Mouse (Mus musculus): ENCODE measurements around the gene Zfp710. TPM values are rescaled to one million over a fixed set of nuclear protein-coding genes. Genes with fewer than 3 reads are reported as not detected.
A peak's percentile ranks its signal among the peaks of the same experiment; 100 is the strongest.
"Not testable (repeated sequence)": the region's sequence is repeated elsewhere in the genome, so short reads cannot be mapped to it uniquely, and the experiment has no call there.

The Zfp710 gene
- polyA plus RNA-seq, 1 experiment from 2014 or later = 11.8 TPM

DNA sequence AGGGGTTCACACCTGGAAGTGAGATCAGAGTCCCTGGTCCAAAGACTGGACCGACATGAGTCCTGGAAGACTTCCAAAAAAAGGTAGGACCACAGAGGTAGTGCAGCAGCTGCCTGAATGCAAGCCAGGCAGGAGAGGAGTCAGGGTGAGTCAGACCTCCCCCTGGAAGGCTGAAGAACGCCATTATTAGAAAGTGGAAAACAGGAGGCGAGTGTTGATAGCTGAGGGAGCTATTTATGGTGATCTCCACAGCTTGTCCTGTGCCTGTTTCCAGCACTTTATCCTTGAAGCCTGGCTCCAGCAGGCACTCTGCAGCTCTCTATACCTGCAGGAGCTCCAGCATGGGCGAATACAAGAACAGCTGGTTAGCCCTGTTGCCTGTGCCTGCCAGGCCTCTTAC is 94.6 kb downstream of the Zfp710 start:
- Histone ChIP-seq H3K27ac (ENCODE audit: low read depth, low read length) (peak overlapping the region; percentile 85), H3K4me1 (ENCODE audit: control insufficient read depth, insufficient read depth, low read length) (peaks cover 21% of the 10 kb centered on the region), H3K9ac (ENCODE audit: low read depth, low read length) (peak overlapping the region; percentile 50), H3K36me3 (ENCODE audit: control insufficient read depth, insufficient read depth, low read length) (no peaks in the 10 kb centered on the region), H3K4me3 (ENCODE audit: low read depth, low read length) (no peak overlapping the region), H3K9me3 (replicated peaks; ENCODE audit: control insufficient read depth, low read length) (no peaks in the 10 kb centered on the region), H3K27me3 (ENCODE audit: control insufficient read depth, insufficient read depth, low read length) (no peaks in the 10 kb centered on the region), H3K4me2 (peak overlapping the region; percentile 17; the same call in 1 of the 2 replicates)
- ATAC-seq (replicated peaks; ENCODE audit: insufficient number of reproducible peaks, low FRiP score, low TSS enrichment) = no peak; the same call in 1 of the 2 replicates
- 22% methylated on average over 4 of the region's 4 CpGs for WGBS (ENCODE audit: insufficient replicate concordance)

DNA sequence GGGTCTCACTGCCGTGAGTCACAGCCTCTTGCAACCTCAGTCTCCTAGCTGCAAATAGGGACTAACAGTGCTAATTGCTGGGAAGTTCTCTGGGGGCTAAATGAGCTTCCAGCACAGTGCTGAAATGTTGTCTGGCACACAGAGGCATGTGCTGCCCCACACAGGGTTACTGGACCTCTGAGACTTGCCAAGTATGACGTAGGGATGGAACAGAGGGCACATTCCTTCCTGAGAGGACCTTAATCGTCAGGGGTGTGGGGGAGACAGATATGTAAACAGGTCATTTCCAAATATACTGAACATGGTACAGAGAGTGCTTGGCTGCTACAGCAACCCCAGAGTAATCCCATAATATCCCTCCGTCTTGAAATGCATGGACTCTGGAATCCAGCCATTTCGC is 96.5 kb downstream of the Zfp710 start:
- no peak for ATAC-seq (replicated peaks; ENCODE audit: insufficient number of reproducible peaks, low FRiP score, low TSS enrichment)

GRCm38 (mm10) chr7:80123115-80123514 is 98.5 kb downstream of the Zfp710 start:
- WGBS (ENCODE audit: insufficient replicate concordance) = 56% methylated on average over 4 of the region's 4 CpGs
- Histone ChIP-seq H3K36me3 (ENCODE audit: control insufficient read depth, insufficient read depth, low read length) (no peaks in the 10 kb centered on the region), H3K9me3 (replicated peaks; ENCODE audit: control insufficient read depth, low read length) (no peaks in the 10 kb centered on the region), H3K4me1 (ENCODE audit: control insufficient read depth, insufficient read depth, low read length) (peaks cover 21% of the 10 kb centered on the region), H3K4me3 (ENCODE audit: low read depth, low read length) (no peak overlapping the region), H3K27me3 (ENCODE audit: control insufficient read depth, insufficient read depth, low read length) (no peaks in the 10 kb centered on the region), H3K9ac (ENCODE audit: low read depth, low read length) (no peak overlapping the region), H3K4me2 (no peak overlapping the region), H3K27ac (ENCODE audit: low read depth, low read length) (no peak overlapping the region)
- no peak for ATAC-seq (replicated peaks; ENCODE audit: insufficient number of reproducible peaks, low FRiP score, low TSS enrichment)

More for the DNA sequence above, 96.5 kb downstream of the Zfp710 start:
- H3K4me2 ChIP-seq = no peak overlapping the region
- H3K27ac ChIP-seq (ENCODE audit: low read depth, low read length) = no peak overlapping the region; the same call in 1 of the 2 replicates
- H3K27me3 ChIP-seq (ENCODE audit: control insufficient read depth, insufficient read depth, low read length) = no peaks in the 10 kb centered on the region
- 0 out of 2 replicates have a peak overlapping the region, but pooled peaks have one; percentile 16 for H3K9ac ChIP-seq (ENCODE audit: low read depth, low read length)
- H3K36me3 ChIP-seq (ENCODE audit: control insufficient read depth, insufficient read depth, low read length) = no peaks in the 10 kb centered on the region
- H3K9me3 ChIP-seq (replicated peaks; ENCODE audit: control insufficient read depth, low read length) = no peaks in the 10 kb centered on the region
- H3K4me3 ChIP-seq (ENCODE audit: low read depth, low read length) = no peak overlapping the region
- H3K4me1 ChIP-seq (ENCODE audit: control insufficient read depth, insufficient read depth, low read length) = peaks cover 21% of the 10 kb centered on the region
- 50% methylated on average over 5 of the region's 5 CpGs for WGBS (ENCODE audit: insufficient replicate concordance)

GRCm38 (mm10) chr7:80123672-80124071 is 99.1 kb downstream of the Zfp710 start:
- Histone ChIP-seq H3K36me3 (ENCODE audit: control insufficient read depth, insufficient read depth, low read length) (no peaks in the 10 kb centered on the region), H3K27ac (ENCODE audit: low read depth, low read length) (no peak overlapping the region), H3K27me3 (ENCODE audit: control insufficient read depth, insufficient read depth, low read length) (no peaks in the 10 kb centered on the region), H3K4me2 (no peak overlapping the region), H3K9ac (ENCODE audit: low read depth, low read length) (no peak overlapping the region), H3K4me3 (ENCODE audit: low read depth, low read length) (no peak overlapping the region), H3K4me1 (ENCODE audit: control insufficient read depth, insufficient read depth, low read length) (peaks cover 21% of the 10 kb centered on the region), H3K9me3 (replicated peaks; ENCODE audit: control insufficient read depth, low read length) (no peaks in the 10 kb centered on the region)
- 82% methylated on average over 2 of the region's 2 CpGs for WGBS (ENCODE audit: insufficient replicate concordance)
- ATAC-seq (replicated peaks; ENCODE audit: insufficient number of reproducible peaks, low FRiP score, low TSS enrichment) = no peak

DNA sequence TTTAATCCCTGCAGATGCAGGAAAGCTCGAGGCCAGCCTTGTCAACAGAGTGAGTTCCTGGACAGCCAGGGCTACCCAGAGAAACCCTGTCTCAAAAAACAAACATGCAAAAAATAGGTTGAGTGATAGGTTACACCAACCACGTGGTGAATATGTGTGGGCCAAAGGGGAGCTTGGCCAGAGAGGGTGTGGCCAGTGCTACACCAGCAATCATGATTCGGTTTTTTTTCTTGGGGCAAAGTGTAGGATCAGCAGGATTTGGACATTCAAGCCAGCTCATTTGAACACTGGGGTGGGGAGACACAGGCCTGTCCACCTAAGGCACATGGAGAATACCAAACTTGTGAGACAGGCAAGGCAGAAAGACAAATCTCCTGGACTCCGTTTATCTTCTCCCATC is 104.7 kb downstream of the Zfp710 start:
- H3K27me3 ChIP-seq (ENCODE audit: control insufficient read depth, insufficient read depth, low read length) = no peaks in the 10 kb centered on the region
- H3K4me2 ChIP-seq = no peak overlapping the region
- H3K4me3 ChIP-seq (ENCODE audit: low read depth, low read length) = no peak overlapping the region
- ATAC-seq (replicated peaks; ENCODE audit: insufficient number of reproducible peaks, low FRiP score, low TSS enrichment) = 0 out of 2 replicates have a peak, but pooled peaks have one; percentile 31
- no peaks in the 10 kb centered on the region for H3K36me3 ChIP-seq (ENCODE audit: control insufficient read depth, insufficient read depth, low read length)
- no peak overlapping the region for H3K9ac ChIP-seq (ENCODE audit: low read depth, low read length)
- no peaks in the 10 kb centered on the region for H3K9me3 ChIP-seq (replicated peaks; ENCODE audit: control insufficient read depth, low read length)
- peaks cover 10% of the 10 kb centered on the region for H3K4me1 ChIP-seq (ENCODE audit: control insufficient read depth, insufficient read depth, low read length)
- WGBS (ENCODE audit: insufficient replicate concordance) = 63% methylated on average over 4 of the region's 4 CpGs
- H3K27ac ChIP-seq (ENCODE audit: low read depth, low read length) = peak overlapping the region; percentile 92

- Histone ChIP-seq H3K4me3 (ENCODE audit: low read depth, low read length) (no peak overlapping the region), H3K36me3 (ENCODE audit: control insufficient read depth, insufficient read depth, low read length) (no peaks in the 10 kb centered on the region), H3K4me2 (peak overlapping the region; percentile 14; the same call in 1 of the 2 replicates), H3K9ac (ENCODE audit: low read depth, low read length) (peak overlapping the region; percentile 43), H3K27me3 (ENCODE audit: control insufficient read depth, insufficient read depth, low read length) (no peaks in the 10 kb centered on the region), H3K27ac (ENCODE audit: low read depth, low read length) (peak overlapping the region; percentile 92), H3K9me3 (replicated peaks; ENCODE audit: control insufficient read depth, low read length) (no peaks in the 10 kb centered on the region), H3K4me1 (ENCODE audit: control insufficient read depth, insufficient read depth, low read length) (peaks cover 19% of the 10 kb centered on the region)
- ATAC-seq (replicated peaks; ENCODE audit: insufficient number of reproducible peaks, low FRiP score, low TSS enrichment) = peak; percentile 47
- WGBS (ENCODE audit: insufficient replicate concordance) = 28% methylated on average over 12 of the region's 12 CpGs
Observed at GRCm38 (mm10) chr7:80130344-80131055, 105.9 kb downstream of the Zfp710 start.

GRCm38 (mm10) chr7:80131315-80131714 is 106.7 kb downstream of the Zfp710 start:
- H3K9me3 ChIP-seq (replicated peaks; ENCODE audit: control insufficient read depth, low read length); ATAC-seq (replicated peaks; ENCODE audit: insufficient number of reproducible peaks, low FRiP score, low TSS enrichment); H3K9ac ChIP-seq (ENCODE audit: low read depth, low read length); H3K36me3 ChIP-seq (ENCODE audit: control insufficient read depth, insufficient read depth, low read length); H3K4me2 ChIP-seq; H3K27me3 ChIP-seq (ENCODE audit: control insufficient read depth, insufficient read depth, low read length); H3K4me3 ChIP-seq (ENCODE audit: low read depth, low read length): not testable (repeated sequence)
- Histone ChIP-seq H3K4me1 (ENCODE audit: control insufficient read depth, insufficient read depth, low read length) (peaks cover 19% of the 10 kb centered on the region), H3K27ac (ENCODE audit: low read depth, low read length) (peak overlapping the region; percentile 92; the same call in 1 of the 2 replicates)
- WGBS (ENCODE audit: insufficient replicate concordance) = 64% methylated on average over 7 of the region's 7 CpGs

DNA sequence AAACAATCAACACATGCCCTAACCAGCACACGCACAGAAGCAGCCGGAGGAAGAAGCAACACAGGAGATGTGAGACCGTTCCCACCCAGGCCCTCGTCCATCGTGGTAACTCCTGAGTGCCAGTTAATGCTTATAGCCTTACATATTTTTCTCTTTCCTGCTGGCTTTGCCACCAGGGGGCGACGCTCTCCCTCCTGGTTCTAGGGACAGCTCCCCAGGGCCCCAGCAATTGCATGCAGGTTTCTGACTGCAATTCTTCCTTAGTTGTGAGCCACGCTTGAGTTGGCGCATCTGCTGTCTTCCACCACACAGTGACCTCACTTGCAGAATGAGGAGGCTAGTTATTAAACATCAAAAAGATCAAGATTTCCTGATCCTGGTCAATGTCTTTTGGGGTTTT is 107.9 kb downstream of the Zfp710 start:
- H3K9ac ChIP-seq (ENCODE audit: low read depth, low read length) = no peak overlapping the region
- no peaks in the 10 kb centered on the region for H3K36me3 ChIP-seq (ENCODE audit: control insufficient read depth, insufficient read depth, low read length)
- no peaks in the 10 kb centered on the region for H3K27me3 ChIP-seq (ENCODE audit: control insufficient read depth, insufficient read depth, low read length)
- no peak overlapping the region for H3K4me2 ChIP-seq
- H3K4me1 ChIP-seq (ENCODE audit: control insufficient read depth, insufficient read depth, low read length) = peaks cover 19% of the 10 kb centered on the region
- H3K9me3 ChIP-seq (replicated peaks; ENCODE audit: control insufficient read depth, low read length) = peaks cover 5% of the 10 kb centered on the region
- no peak for ATAC-seq (replicated peaks; ENCODE audit: insufficient number of reproducible peaks, low FRiP score, low TSS enrichment)
- H3K4me3 ChIP-seq (ENCODE audit: low read depth, low read length) = no peak overlapping the region
- WGBS (ENCODE audit: insufficient replicate concordance) = 52% methylated on average over 9 of the region's 9 CpGs
- H3K27ac ChIP-seq (ENCODE audit: low read depth, low read length) = no peak overlapping the region
